Mouse (Mus musculus) ES-E14 (cell line): ENCODE results near the gene Hist1h2ah.

Experiments
- CHD2 ChIP-seq: IDR thresholded peaks from 2 replicates; pipeline ENCODE4 v1.6.1; 2014; ENCODE audit warnings: mild to moderate bottlenecking, low read depth, low read length, inconsistent platforms
- HCFC1 ChIP-seq: IDR thresholded peaks from 2 replicates; pipeline ENCODE4 v1.6.1; 2012; ENCODE audit warnings: low read length, inconsistent platforms, borderline replicate concordance; ENCODE audit not compliant: insufficient read depth
- MAFK ChIP-seq: IDR thresholded peaks from 2 replicates; pipeline ENCODE4 v1.6.1; 2014; ENCODE audit warnings: mild to moderate bottlenecking, low read depth, low read length, inconsistent platforms; ENCODE audit not compliant: insufficient read depth

DNA sequence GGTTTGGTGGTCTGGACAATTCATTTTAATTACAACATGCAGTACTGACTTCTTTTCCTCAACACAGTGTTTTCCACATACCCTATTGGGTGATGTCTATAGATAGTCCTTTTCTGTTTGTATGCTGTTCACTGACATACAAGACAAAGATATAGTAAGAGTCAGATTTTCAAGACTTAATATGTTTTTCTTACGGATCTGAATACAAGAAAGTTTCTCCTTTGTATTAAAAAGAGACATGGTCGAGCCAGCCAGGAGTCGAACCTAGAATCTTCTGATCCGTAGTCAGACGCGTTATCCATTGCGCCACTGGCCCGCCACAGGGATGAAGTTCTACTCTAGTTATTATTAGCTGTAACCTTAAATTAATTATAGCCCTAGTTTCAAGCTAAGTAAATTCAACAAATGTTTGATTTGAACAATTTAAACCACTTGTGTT is 14.4 kb downstream of the Hist1h2ah start:
- TF ChIP-seq HCFC1 (no peak), MAFK (peak; percentile 89), CHD2 (no peak)
